Mouse (Mus musculus) G1E (cell line): Measurements from ENCODE around the gene Ptprn.

Experiments
- CTCF ChIP-seq: IDR thresholded peaks from 2 replicates; pipeline ENCODE4 v1.5.1; 2012; ENCODE audit warnings: low read depth, low read length, inconsistent platforms, mixed read lengths
- POLR2AphosphoS5 ChIP-seq: IDR thresholded peaks from 2 replicates; pipeline ENCODE4 v1.6.1; 2012; ENCODE audit warnings: low read depth, low read length, inconsistent platforms; ENCODE audit not compliant: insufficient replicate concordance
- TAL1 ChIP-seq: conservative IDR thresholded peaks from 2 replicates; pipeline ENCODE4 v1.6.1; 2012; ENCODE audit warnings: low read depth, low read length, inconsistent platforms, mixed read lengths

- no peak for TF ChIP-seq CTCF
- TF ChIP-seq TAL1 = 0 out of 2 replicates have a peak, but pooled peaks have one; percentile 11
- TF ChIP-seq POLR2AphosphoS5 = no peak
Measured at GRCm38 (mm10) chr1:75216797-75217585, 47.3 kb downstream of the Ptprn start.
